Mouse (Mus musculus) erythroblast, adult 5-6 weeks (primary cell): ENCODE results near the gene Cdc34. TPM values are rescaled to one million over a fixed set of nuclear protein-coding genes. Genes with fewer than 3 reads are reported as not detected.

ENCODE experiments used
- total RNA-seq, 2 experiments: library from RNA; stranded (forward) in 1 of 2; stranded (reverse) in 1 of 2; fragments of 150-400 nt in 1 of 2; fragments of 200-764, 138-1000 nt in 1 of 2; gene quantifications; 2 replicates each; pipeline versions ENCODE4 v1.2.3 to v1.2.4; 2015 to 2017; ENCODE audit warnings: low replicate concordance in 2 of 2

The Cdc34 gene
- total RNA-seq, 2 experiments from 2014 or later: 25.9 to 36.7 TPM

Other genes starting within 250 kb of the Cdc34 start
- gene Vmn2r83, start 213.5 kb upstream of the Cdc34 start, total RNA-seq (2015; ENCODE audit: low replicate concordance): not detected in 2 replicates
- not detected in 2 replicates for gene Vmn2r83, start 213.5 kb upstream of the Cdc34 start, total RNA-seq (2017; ENCODE audit: low replicate concordance)
- gene Plpp2, start 148.4 kb upstream of the Cdc34 start, total RNA-seq (2015; ENCODE audit: low replicate concordance): 2.1 and 7.1 TPM in 2 replicates
- gene Plpp2, start 148.4 kb upstream of the Cdc34 start, total RNA-seq (2017; ENCODE audit: low replicate concordance): 0.43 TPM in 1 of 2 replicates, not detected in the other
- gene Mier2, start 127.0 kb upstream of the Cdc34 start, total RNA-seq (2015; ENCODE audit: low replicate concordance): 1.5 TPM in 1 of 2 replicates, not detected in the other
- 1.9 TPM in 1 of 2 replicates, not detected in the other for gene Mier2, start 127.0 kb upstream of the Cdc34 start, total RNA-seq (2017; ENCODE audit: low replicate concordance)
- not detected in 2 replicates for gene Theg, start 94.9 kb upstream of the Cdc34 start, total RNA-seq (2015; ENCODE audit: low replicate concordance)
- gene Theg, start 94.9 kb upstream of the Cdc34 start, total RNA-seq (2017; ENCODE audit: low replicate concordance): not detected in 2 replicates
- gene C2cd4c, start 68.2 kb upstream of the Cdc34 start, total RNA-seq (2015; ENCODE audit: low replicate concordance): not detected in 2 replicates
- gene C2cd4c, start 68.2 kb upstream of the Cdc34 start, total RNA-seq (2017; ENCODE audit: low replicate concordance): not detected in 2 replicates
- gene Shc2, start 44.3 kb upstream of the Cdc34 start, total RNA-seq (2015; ENCODE audit: low replicate concordance): not detected in 2 replicates
- gene Shc2, start 44.3 kb upstream of the Cdc34 start, total RNA-seq (2017; ENCODE audit: low replicate concordance): not detected in 2 replicates
- not detected in 2 replicates for gene Odf3l2, start 36.5 kb upstream of the Cdc34 start, total RNA-seq (2015; ENCODE audit: low replicate concordance)
- gene Odf3l2, start 36.5 kb upstream of the Cdc34 start, total RNA-seq (2017; ENCODE audit: low replicate concordance): not detected in 2 replicates
- gene Madcam1, start 17.6 kb upstream of the Cdc34 start, total RNA-seq (2015; ENCODE audit: low replicate concordance): not detected in 2 replicates
- gene Madcam1, start 17.6 kb upstream of the Cdc34 start, total RNA-seq (2017; ENCODE audit: low replicate concordance): 0.84 TPM in 1 of 2 replicates, not detected in the other
- gene Tpgs1, start 12.8 kb upstream of the Cdc34 start, total RNA-seq (2015; ENCODE audit: low replicate concordance): 2.9 and 6.3 TPM in 2 replicates
- gene Tpgs1, start 12.8 kb upstream of the Cdc34 start, total RNA-seq (2017; ENCODE audit: low replicate concordance): 0.56 and 0.68 TPM in 2 replicates
- not detected in 2 replicates for gene Gzmm, start 6.8 kb downstream of the Cdc34 start, total RNA-seq (2015; ENCODE audit: low replicate concordance)
- 1.7 TPM in 1 of 2 replicates, not detected in the other for gene Gzmm, start 6.8 kb downstream of the Cdc34 start, total RNA-seq (2017; ENCODE audit: low replicate concordance)
- 913 and 945 TPM in 2 replicates for gene Bsg, start 22.3 kb downstream of the Cdc34 start, total RNA-seq (2015; ENCODE audit: low replicate concordance)
- gene Bsg, start 22.3 kb downstream of the Cdc34 start, total RNA-seq (2017; ENCODE audit: low replicate concordance): 805 and 888 TPM in 2 replicates
- gene Hcn2, start 34.4 kb downstream of the Cdc34 start, total RNA-seq (2015; ENCODE audit: low replicate concordance): not detected in 2 replicates
- not detected in 2 replicates for gene Hcn2, start 34.4 kb downstream of the Cdc34 start, total RNA-seq (2017; ENCODE audit: low replicate concordance)
- 3.6 and 4.8 TPM in 2 replicates for gene Polrmt, start 64.4 kb downstream of the Cdc34 start, total RNA-seq (2015; ENCODE audit: low replicate concordance)
- gene Polrmt, start 64.4 kb downstream of the Cdc34 start, total RNA-seq (2017; ENCODE audit: low replicate concordance): 1.1 and 5.0 TPM in 2 replicates
- gene Fgf22, start 72.9 kb downstream of the Cdc34 start, total RNA-seq (2015; ENCODE audit: low replicate concordance): not detected in 2 replicates
- 0.26 TPM in 1 of 2 replicates, not detected in the other for gene Fgf22, start 72.9 kb downstream of the Cdc34 start, total RNA-seq (2017; ENCODE audit: low replicate concordance)
- gene Rnf126, start 84.8 kb downstream of the Cdc34 start, total RNA-seq (2015; ENCODE audit: low replicate concordance): 11.3 and 12.1 TPM in 2 replicates
- 2.6 and 10.7 TPM in 2 replicates for gene Rnf126, start 84.8 kb downstream of the Cdc34 start, total RNA-seq (2017; ENCODE audit: low replicate concordance)
- 1.7 and 5.8 TPM in 2 replicates for gene Fstl3, start 95.1 kb downstream of the Cdc34 start, total RNA-seq (2015; ENCODE audit: low replicate concordance)
- not detected in 2 replicates for gene Fstl3, start 95.1 kb downstream of the Cdc34 start, total RNA-seq (2017; ENCODE audit: low replicate concordance)
- 30.5 and 45.0 TPM in 2 replicates for gene Prss57, start 108.8 kb downstream of the Cdc34 start, total RNA-seq (2015; ENCODE audit: low replicate concordance)
- 6.8 and 14.3 TPM in 2 replicates for gene Prss57, start 108.8 kb downstream of the Cdc34 start, total RNA-seq (2017; ENCODE audit: low replicate concordance)
- gene Palm, start 111.4 kb downstream of the Cdc34 start, total RNA-seq (2015; ENCODE audit: low replicate concordance): 9.4 and 12.5 TPM in 2 replicates
- gene Palm, start 111.4 kb downstream of the Cdc34 start, total RNA-seq (2017; ENCODE audit: low replicate concordance): 4.5 and 10.0 TPM in 2 replicates
- gene Misp, start 138.8 kb downstream of the Cdc34 start, total RNA-seq (2015; ENCODE audit: low replicate concordance): not detected in 2 replicates
- not detected in 2 replicates for gene Misp, start 138.8 kb downstream of the Cdc34 start, total RNA-seq (2017; ENCODE audit: low replicate concordance)
- 45.2 and 66.7 TPM in 2 replicates for gene Ptbp1, start 172.2 kb downstream of the Cdc34 start, total RNA-seq (2015; ENCODE audit: low replicate concordance)
- gene Ptbp1, start 172.2 kb downstream of the Cdc34 start, total RNA-seq (2017; ENCODE audit: low replicate concordance): 38.2 and 53.2 TPM in 2 replicates
- gene Prtn3, start 192.3 kb downstream of the Cdc34 start, total RNA-seq (2015; ENCODE audit: low replicate concordance): 420 and 449 TPM in 2 replicates
- gene Prtn3, start 192.3 kb downstream of the Cdc34 start, total RNA-seq (2017; ENCODE audit: low replicate concordance): 114 and 118 TPM in 2 replicates
- gene Plppr3, start 192.4 kb downstream of the Cdc34 start, total RNA-seq (2015; ENCODE audit: low replicate concordance): 2.1 and 3.1 TPM in 2 replicates
- gene Plppr3, start 192.4 kb downstream of the Cdc34 start, total RNA-seq (2017; ENCODE audit: low replicate concordance): 4.9 and 6.8 TPM in 2 replicates
- 996 and 1,031 TPM in 2 replicates for gene Elane, start 204.1 kb downstream of the Cdc34 start, total RNA-seq (2015; ENCODE audit: low replicate concordance)
- gene Elane, start 204.1 kb downstream of the Cdc34 start, total RNA-seq (2017; ENCODE audit: low replicate concordance): 253 and 405 TPM in 2 replicates
- gene Cfd, start 208.7 kb downstream of the Cdc34 start, total RNA-seq (2015; ENCODE audit: low replicate concordance): not detected in 2 replicates
- gene Cfd, start 208.7 kb downstream of the Cdc34 start, total RNA-seq (2017; ENCODE audit: low replicate concordance): not detected in 2 replicates
- gene Med16, start 226.7 kb downstream of the Cdc34 start, total RNA-seq (2015; ENCODE audit: low replicate concordance): 5.9 and 11.3 TPM in 2 replicates
- 4.7 and 9.1 TPM in 2 replicates for gene Med16, start 226.7 kb downstream of the Cdc34 start, total RNA-seq (2017; ENCODE audit: low replicate concordance)
- not detected in 2 replicates for gene Gm26602, start 228.7 kb downstream of the Cdc34 start, total RNA-seq (2015; ENCODE audit: low replicate concordance)
- gene Gm26602, start 228.7 kb downstream of the Cdc34 start, total RNA-seq (2017; ENCODE audit: low replicate concordance): not detected in 2 replicates
- gene Kiss1r, start 234.8 kb downstream of the Cdc34 start, total RNA-seq (2015; ENCODE audit: low replicate concordance): not detected in 2 replicates
- gene Kiss1r, start 234.8 kb downstream of the Cdc34 start, total RNA-seq (2017; ENCODE audit: low replicate concordance): 0.14 TPM in 1 of 2 replicates, not detected in the other
- 42.8 and 46.1 TPM in 2 replicates for gene R3hdm4, start 239.0 kb downstream of the Cdc34 start, total RNA-seq (2015; ENCODE audit: low replicate concordance)
- gene R3hdm4, start 239.0 kb downstream of the Cdc34 start, total RNA-seq (2017; ENCODE audit: low replicate concordance): 25.0 and 28.3 TPM in 2 replicates
- 6.3 and 8.8 TPM in 2 replicates for gene Arid3a, start 244.8 kb downstream of the Cdc34 start, total RNA-seq (2015; ENCODE audit: low replicate concordance)
- gene Arid3a, start 244.8 kb downstream of the Cdc34 start, total RNA-seq (2017; ENCODE audit: low replicate concordance): 10.5 and 14.7 TPM in 2 replicates